ENCODE assay signal across 11 mouse cellular contexts in the genomic region with DNA sequence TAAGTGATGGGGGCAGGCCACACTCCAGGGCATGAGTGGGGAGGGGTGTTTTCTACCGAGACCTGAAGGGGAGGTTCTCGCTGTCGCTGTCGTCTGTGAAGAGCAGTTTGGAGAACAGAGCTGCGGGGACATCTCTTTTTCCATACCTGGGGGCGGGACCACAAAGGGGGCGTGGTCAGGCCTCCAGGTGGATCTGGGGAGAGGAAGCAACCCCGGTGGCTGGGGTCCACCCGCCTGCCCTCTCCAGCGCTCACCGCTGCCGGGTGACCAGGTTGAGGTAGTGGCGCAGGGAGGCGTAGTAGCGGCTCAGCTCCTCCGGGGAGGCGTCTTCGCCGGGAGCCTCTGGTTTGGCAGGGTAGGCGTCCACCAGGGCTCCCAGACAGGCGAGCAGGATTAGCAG. TPM values are rescaled to one million over a fixed set of nuclear protein-coding genes. Genes with fewer than 3 reads are reported as not detected.
DNase-seq lines count a peak whose midpoint lies in the region; ATAC-seq and TF ChIP-seq lines count a peak whose summit lies in the region.
"Had no signal": no experiment of that assay in that cellular context is flagged by ENCODE, and none has a peak within 500 bp of the region (broad histone marks: within the 10 kb centered on the region; RNA-seq: fewer than 3 reads in every experiment).

No protein-coding gene starts in this region.

- H3K4me1 ChIP-seq in kidney, embryonic 16.5 days (ENCODE audit: insufficient read depth, low read length), result peaks cover 5% of the 10 kb centered on the region
- peaks cover 24% of the 10 kb centered on the region for H3K4me1 ChIP-seq in E14TG2a.4 (replicated peaks; ENCODE audit: low read depth, low read length)
- H3K4me1 ChIP-seq in intestine, embryonic 15.5 days (replicated peaks), result peaks cover 6% of the 10 kb centered on the region; the same call in 1 of the 2 replicates

- peak overlapping the region; percentile 43 for H3K4me2 ChIP-seq in kidney, embryonic 16.5 days (replicated peaks; ENCODE audit: low read depth, low read length)
- H3K4me2 ChIP-seq in intestine, embryonic 15.5 days (replicated peaks), result peak overlapping the region; percentile 43

- no peak overlapping the region for H3K27ac ChIP-seq in kidney, embryonic 16.5 days (ENCODE audit: low read length)
- H3K27ac ChIP-seq in intestine, embryonic 15.5 days, result no peak overlapping the region

- H3K4me3 ChIP-seq in kidney, embryonic 16.5 days (ENCODE audit: low read length), result peak overlapping the region; percentile 22
- peak overlapping the region; percentile 72 for H3K4me3 ChIP-seq in E14TG2a.4 (replicated peaks; ENCODE audit: low read length)
- peak overlapping the region; percentile 16; the same call in 1 of the 2 replicates for H3K4me3 ChIP-seq in intestine, embryonic 15.5 days (replicated peaks)
- H3K4me3 ChIP-seq: megakaryocyte, embryonic 14.5 days had no signal

- H3K9ac ChIP-seq in kidney, embryonic 16.5 days (replicated peaks; ENCODE audit: low read length), result no peak overlapping the region
- no peak overlapping the region for H3K9ac ChIP-seq in intestine, embryonic 15.5 days

- 1% methylated on average over 21 of the region's 21 CpGs for WGBS in kidney, embryonic 16.5 days
- 1% methylated on average over 21 of the region's 21 CpGs for WGBS in intestine, embryonic 15.5 days

- DNase-seq in embryo, embryonic 11 days, result peak; percentile 22
- DNase-seq in embryo, embryonic 10 days (ENCODE audit: low spot score), result no peak
- DNase-seq in kidney, adult 8-10 months, result no peak
- no peak for DNase-seq in right cerebral cortex, postnatal 14 days
- no peak for DNase-seq in c-Kit-positive CD71-positive TER-119-positive erythroid progenitor cells, embryonic 14.5 days (ENCODE audit: low spot score)
- DNase-seq: adrenal gland, postnatal 14 days; cerebellum, adult 8-10 months had no signal

- TF ChIP-seq CTCF in E14TG2a.4 (conservative IDR thresholded peaks at IDR 0.05; ENCODE audit: low read length), result no peak

- 0 out of 2 replicates have a peak, but pooled peaks have one; percentile 31 for ATAC-seq in kidney, embryonic 16.5 days (ENCODE audit: low FRiP score, low TSS enrichment)
- no peak for ATAC-seq in intestine, embryonic 15.5 days

- no peaks in the 10 kb centered on the region for H3K9me3 ChIP-seq in kidney, embryonic 16.5 days (ENCODE audit: low read length)
- H3K9me3 ChIP-seq in E14TG2a.4 (ENCODE audit: low read length), result no peaks in the 10 kb centered on the region
- H3K9me3 ChIP-seq in intestine, embryonic 15.5 days, result no peaks in the 10 kb centered on the region

- peaks cover 54% of the 10 kb centered on the region for H3K27me3 ChIP-seq in kidney, embryonic 16.5 days (ENCODE audit: insufficient read depth, low read length)
- H3K27me3 ChIP-seq in E14TG2a.4 (ENCODE audit: insufficient read depth, low read length), result peaks cover 77% of the 10 kb centered on the region
- peaks cover 57% of the 10 kb centered on the region for H3K27me3 ChIP-seq in intestine, embryonic 15.5 days (replicated peaks)

- no peaks in the 10 kb centered on the region for H3K36me3 ChIP-seq in kidney, embryonic 16.5 days (ENCODE audit: insufficient read depth, low read length)
- H3K36me3 ChIP-seq in E14TG2a.4 (ENCODE audit: insufficient read depth, low read length), result no peaks in the 10 kb centered on the region
- no peaks in the 10 kb centered on the region for H3K36me3 ChIP-seq in intestine, embryonic 15.5 days

RNA-seq across cellular contexts. Expression of a gene that starts 0.7 kb away (rescaled TPM):
- not detected in 2 replicates for polyA plus RNA-seq in kidney, embryonic 16.5 days (2015; fragmentation: Nextera tagmentation; extraction: Ambion mirVana)
- 57.2 and 75.0 TPM in 2 replicates for polyA plus RNA-seq in intestine, embryonic 15.5 days (2015; fragmentation: Nextera tagmentation; extraction: Ambion mirVana)

RNA-seq across cellular contexts. Expression of a gene that starts 5.8 kb away (rescaled TPM):
- polyA plus RNA-seq in kidney, embryonic 16.5 days (2015; fragmentation: Nextera tagmentation; extraction: Ambion mirVana), result not detected in 2 replicates
- 4.5 and 6.2 TPM in 2 replicates for polyA plus RNA-seq in intestine, embryonic 15.5 days (2015; fragmentation: Nextera tagmentation; extraction: Ambion mirVana)

RNA-seq across cellular contexts. Expression of a gene that starts 18.6 kb away (rescaled TPM):
- polyA plus RNA-seq in kidney, embryonic 16.5 days (2015; fragmentation: Nextera tagmentation; extraction: Ambion mirVana), result 14.4 and 16.4 TPM in 2 replicates
- 6.2 and 6.8 TPM in 2 replicates for polyA plus RNA-seq in intestine, embryonic 15.5 days (2015; fragmentation: Nextera tagmentation; extraction: Ambion mirVana)

RNA-seq across cellular contexts. Expression of a gene that starts 38.4 kb away (rescaled TPM):
- 0.10 and 0.17 TPM in 2 replicates for polyA plus RNA-seq in kidney, embryonic 16.5 days (2015; fragmentation: Nextera tagmentation; extraction: Ambion mirVana)
- polyA plus RNA-seq in intestine, embryonic 15.5 days (2015; fragmentation: Nextera tagmentation; extraction: Ambion mirVana), result 24.0 and 25.6 TPM in 2 replicates

RNA-seq across cellular contexts. Expression of a gene that starts 49.3 kb away (rescaled TPM):
- 42.7 and 43.1 TPM in 2 replicates for polyA plus RNA-seq in kidney, embryonic 16.5 days (2015; fragmentation: Nextera tagmentation; extraction: Ambion mirVana)
- 23.8 and 26.4 TPM in 2 replicates for polyA plus RNA-seq in intestine, embryonic 15.5 days (2015; fragmentation: Nextera tagmentation; extraction: Ambion mirVana)

Comparison
In these comparisons a context has a peak if more than half of its experiments do, and no peak if none do; other contexts are left out.
1. H3K4me3 ChIP-seq: peak in every context shown above with its lines; median percentile 72 in E14TG2a.4; 22 in kidney, embryonic 16.5 days; 16 in intestine, embryonic 15.5 days.
2. RNA of a gene that starts 0.7 kb away (polyA plus RNA-seq): 57.2 to 75.0 TPM in intestine, embryonic 15.5 days; not detected in kidney, embryonic 16.5 days; every median in the first group is over 10 times any median in the second.